ENCODE assay signal across 18 mouse cellular contexts in genomic region chr6:99322132-99322904, GRCm38 (mm10).
A peak's percentile ranks its signal among the peaks of the same experiment; 100 is the strongest.
DNase-seq lines count a peak whose midpoint lies in the region; TF ChIP-seq lines count a peak whose summit lies in the region.
"Had no signal": no experiment of that assay in that cellular context is flagged by ENCODE, and none has a peak within 500 bp of the region (broad histone marks: within the 10 kb centered on the region; RNA-seq: fewer than 3 reads in every experiment).

No protein-coding gene starts in this region.

- no peaks in the 10 kb centered on the region for H3K27me3 ChIP-seq in MEL (ENCODE audit: control insufficient read depth in 1 of 2, insufficient read depth in 2 of 2, low read length in 2 of 2)
- H3K27me3 ChIP-seq: embryonic facial prominence, embryonic 12.5 days; forebrain, embryonic 13.5 days; heart, embryonic 12.5 days had no signal

- peak in 1 of 2 experiments; percentile 68; a peak in 2 of 4 replicates for TF ChIP-seq EP300 in MEL (IDR thresholded peaks at IDR 0.05; ENCODE audit: low read depth in 1 of 2, low read length in 2 of 2)

- TF ChIP-seq POLR2A in MEL (IDR thresholded peaks at IDR 0.05; ENCODE audit: control insufficient read depth in 1 of 2, insufficient read depth in 1 of 2, low read depth in 1 of 2, low read length in 2 of 2, poor library complexity in 1 of 2), result no peak

- H3K9ac ChIP-seq in MEL (ENCODE audit: control insufficient read depth, low read depth, low read length, poor library complexity, severe bottlenecking), result no peak overlapping the region
- H3K9ac ChIP-seq: embryonic facial prominence, embryonic 12.5 days; forebrain, embryonic 13.5 days; heart, embryonic 12.5 days; hindbrain, embryonic 14.5 days had no signal

- no peak overlapping the region for H3K4me3 ChIP-seq in MEL (ENCODE audit: control insufficient read depth in 1 of 2, insufficient read depth in 1 of 2, low read depth in 2 of 2, low read length in 2 of 2)
- H3K4me3 ChIP-seq: embryonic facial prominence, embryonic 12.5 days; forebrain, embryonic 13.5 days; gastrocnemius, adult 2 months; heart, embryonic 12.5 days; hindbrain, embryonic 10.5 days had no signal

- peaks cover 0 to 8% of the 10 kb centered on the region in 2 experiments; a peak in 2 of 4 replicates for H3K36me3 ChIP-seq in MEL (ENCODE audit: control insufficient read depth in 1 of 2, insufficient read depth in 2 of 2, low read length in 2 of 2)
- H3K36me3 ChIP-seq: embryonic facial prominence, embryonic 12.5 days; heart, embryonic 12.5 days; hindbrain, embryonic 10.5 days had no signal

- DNase-seq in spleen, postnatal 36 days (ENCODE audit: low spot score in 2 of 2), result peak; percentile 62 to 67
- no peak for DNase-seq in spleen, adult 12 weeks (ENCODE audit: low spot score)
- peak; percentile 52 for DNase-seq in MEL (ENCODE audit: low read depth, low spot score)
- peak; percentile 60 for DNase-seq in naive thymus-derived CD4-positive, alpha-beta T cell, adult 2 months (ENCODE audit: low read depth)
- DNase-seq in kidney, adult 11 months, result no peak
- no peak for DNase-seq in right cerebral cortex, postnatal 25 days
- DNase-seq in adrenal gland, adult (ENCODE audit: inconsistent age in 2 of 2, low spot score in 1 of 2), result no peak
- DNase-seq: adrenal gland, postnatal 10 days; cerebellum, adult 11 months; cerebellum, adult 9-10 months; cerebellum, postnatal 25 days; gastrocnemius, adult 2 months; gastrocnemius, postnatal 25 days had no signal

- no peak overlapping the region for H3K27ac ChIP-seq in MEL (ENCODE audit: control insufficient read depth, low read depth, low read length)
- H3K27ac ChIP-seq: embryonic facial prominence, embryonic 12.5 days; forebrain, embryonic 13.5 days; gastrocnemius, adult 2 months; hindbrain, embryonic 10.5 days; hindbrain, embryonic 14.5 days had no signal

- H3K4me1 ChIP-seq in MEL (ENCODE audit: control insufficient read depth in 1 of 2, insufficient read depth in 2 of 2, low read length in 2 of 2), result peaks cover 0 to 6% of the 10 kb centered on the region in 2 experiments; a peak in 3 of 4 replicates

- no peak for TF ChIP-seq CTCF in MEL (IDR thresholded peaks at IDR 0.05 in 2 of 3, conservative IDR thresholded peaks at IDR 0.05 in 1 of 3; ENCODE audit: control insufficient read depth in 1 of 3, insufficient read depth in 1 of 3, low read depth in 2 of 3, low read length in 3 of 3, poor library complexity in 1 of 3, severe bottlenecking in 1 of 3)

- no peak; the same call in none of the 2 replicates for TF ChIP-seq RAD21 in MEL (IDR thresholded peaks at IDR 0.05; ENCODE audit: low read depth, low read length)

- no peaks in the 10 kb centered on the region for H3K79me2 ChIP-seq in MEL (ENCODE audit: control insufficient read depth, insufficient read depth, low read length, poor library complexity)

- no peaks in the 10 kb centered on the region for H3K9me3 ChIP-seq in MEL (replicated peaks; ENCODE audit: insufficient read depth, low read length)
- H3K9me3 ChIP-seq: embryonic facial prominence, embryonic 12.5 days; forebrain, embryonic 13.5 days; heart, embryonic 12.5 days; hindbrain, embryonic 10.5 days had no signal

TF ChIP-seq in MEL, 35 proteins besides CTCF, POLR2A, EP300 and RAD21:
- TF ChIP-seq HCFC1 (IDR thresholded peaks at IDR 0.05; ENCODE audit: low read depth, low read length) (no peak), RCOR1 (IDR thresholded peaks at IDR 0.05; ENCODE audit: low read depth, low read length) (peak; percentile 56), MAX (IDR thresholded peaks at IDR 0.05; ENCODE audit: low read length) (no peak), E2F4 (IDR thresholded peaks at IDR 0.05; ENCODE audit: borderline replicate concordance, low read depth, low read length) (no peak), GABPA (IDR thresholded peaks at IDR 0.05; ENCODE audit: low read depth, low read length) (no peak), GATA1 (IDR thresholded peaks at IDR 0.05; ENCODE audit: low read depth, low read length) (peak; percentile 67)

Comparison
In these comparisons a context has a peak if more than half of its experiments do, and no peak if none do; other contexts are left out.
1. DNase-seq: peak in spleen, postnatal 36 days (2 of 2), MEL (single experiment) and naive thymus-derived CD4-positive, alpha-beta T cell, adult 2 months (single experiment); none in spleen, adult 12 weeks (single experiment), kidney, adult 11 months (single experiment), right cerebral cortex, postnatal 25 days (single experiment) and adrenal gland, adult (0 of 2).